Mouse (Mus musculus): ENCODE measurements around the gene Txn2. TPM values are rescaled to one million over a fixed set of nuclear protein-coding genes. Genes with fewer than 3 reads are reported as not detected.

The Txn2 gene
- polyA plus RNA-seq, 1 experiment from 2014 or later: 261 TPM

DNA sequence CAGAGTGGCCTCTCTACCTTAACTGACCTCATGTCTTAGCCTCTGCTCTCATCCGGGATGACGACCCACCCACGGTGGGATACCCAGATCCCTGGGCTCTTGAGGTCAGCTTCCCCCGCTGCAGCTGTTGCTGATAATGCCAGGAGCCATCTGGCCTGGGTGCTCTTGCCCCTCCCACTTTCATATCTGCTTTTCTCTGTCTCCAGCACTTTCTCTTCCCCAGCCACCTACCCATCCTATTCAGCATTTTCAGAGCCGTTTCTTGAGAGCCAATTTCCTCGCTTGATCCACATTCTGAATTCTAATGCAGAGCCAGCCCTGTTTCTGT lies 2.8 kb upstream of the Txn2 start:
- Histone ChIP-seq H3K4me3 (ENCODE audit: low read depth, low read length) (no peak overlapping the region), H3K4me1 (ENCODE audit: insufficient read depth) (peaks cover 46% of the 10 kb centered on the region), H3K27ac (ENCODE audit: low read depth) (peak overlapping the region; percentile 84), H3K36me3 (replicated peaks; ENCODE audit: insufficient read depth, low read length) (peaks cover 7% of the 10 kb centered on the region), H3K4me2 (ENCODE audit: low read depth, low read length) (peak overlapping the region; percentile 81), H3K9ac (replicated peaks) (peak overlapping the region; percentile 46), H3K9me3 (ENCODE audit: low read length) (no peaks in the 10 kb centered on the region), H3K27me3 (ENCODE audit: insufficient read depth, low read length) (no peaks in the 10 kb centered on the region)
- WGBS (ENCODE audit: insufficient replicate concordance): 35% methylated on average over 6 of the region's 6 CpGs
- DNase-seq (peak; percentile 60), ATAC-seq (no peak)
- TF ChIP-seq CTCF (IDR thresholded peaks at IDR 0.05; ENCODE audit: low read depth) (no peak), EP300 (IDR thresholded peaks at IDR 0.05; ENCODE audit: low read depth) (no peak)

DNA sequence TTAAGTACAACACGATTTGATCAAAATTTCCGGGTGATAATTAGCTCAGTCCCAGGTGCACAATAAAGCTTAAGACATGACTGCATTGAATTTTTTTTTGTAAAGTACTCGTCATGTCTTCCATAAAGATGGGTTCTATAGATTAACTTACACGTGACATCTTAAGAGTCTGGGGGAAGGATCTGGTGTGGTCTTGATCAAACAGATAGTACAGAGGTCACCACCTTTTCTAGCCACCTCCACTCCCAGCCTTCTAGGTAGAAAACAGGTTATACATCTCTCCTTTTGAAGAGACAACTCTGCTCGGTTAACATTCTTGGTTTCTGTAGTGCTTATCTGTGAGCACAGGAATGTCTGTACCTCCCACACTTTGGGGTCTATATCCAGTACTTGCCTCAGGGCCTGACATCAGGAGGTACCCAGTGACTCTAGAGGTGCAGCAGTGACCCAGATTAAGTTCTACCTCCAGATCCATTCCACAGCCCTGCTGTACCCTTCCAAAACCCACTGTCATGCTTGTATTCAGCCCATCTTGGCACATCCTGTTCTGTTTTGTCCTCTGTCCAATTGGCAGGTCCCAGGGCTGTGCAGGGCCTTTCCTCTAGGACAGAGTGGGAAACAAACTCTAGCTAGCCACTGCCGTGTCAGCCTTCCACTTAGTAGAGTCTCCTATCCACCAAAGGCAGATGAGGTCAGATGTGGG lies 2.3 kb upstream of the Txn2 start:
- Histone ChIP-seq H3K4me1 (ENCODE audit: insufficient read depth) (peaks cover 46% of the 10 kb centered on the region), H3K9ac (replicated peaks) (peak overlapping the region; percentile 46), H3K27ac (ENCODE audit: low read depth) (peak overlapping the region; percentile 84), H3K36me3 (replicated peaks; ENCODE audit: insufficient read depth, low read length) (peaks cover 10% of the 10 kb centered on the region), H3K9me3 (ENCODE audit: low read length) (no peaks in the 10 kb centered on the region), H3K4me2 (ENCODE audit: low read depth, low read length) (peak overlapping the region; percentile 81), H3K4me3 (ENCODE audit: low read depth, low read length) (no peak overlapping the region), H3K27me3 (ENCODE audit: insufficient read depth, low read length) (no peaks in the 10 kb centered on the region)
- WGBS (ENCODE audit: insufficient replicate concordance): 59% methylated on average over 6 of the region's 6 CpGs
- DNase-seq: no peak
- TF ChIP-seq EP300 (IDR thresholded peaks at IDR 0.05; ENCODE audit: low read depth): no peak
- TF ChIP-seq CTCF (IDR thresholded peaks at IDR 0.05; ENCODE audit: low read depth): no peak
- no peak for ATAC-seq

DNA sequence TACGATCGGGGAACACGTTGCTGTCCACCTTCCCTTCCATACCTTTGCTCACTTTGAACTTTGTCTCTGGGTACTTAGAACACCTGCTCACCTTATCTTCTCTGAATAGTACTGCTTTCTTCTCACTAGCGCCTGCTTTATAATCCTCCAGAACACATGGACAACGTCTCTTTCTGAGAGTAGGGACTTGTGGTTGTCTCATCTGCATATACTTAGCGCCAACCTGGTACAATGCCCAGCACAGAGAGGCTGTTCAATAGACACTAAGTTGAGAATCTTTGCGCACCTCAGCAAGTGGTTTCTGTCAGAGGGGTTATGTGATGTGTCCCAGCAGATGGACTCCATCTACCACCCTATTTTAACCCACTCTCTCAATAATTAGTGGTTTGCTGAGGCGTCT lies 998 bp upstream of the Txn2 start:
- no peaks in the 10 kb centered on the region for H3K27me3 ChIP-seq (ENCODE audit: insufficient read depth, low read length)
- peaks cover 10% of the 10 kb centered on the region for H3K36me3 ChIP-seq (replicated peaks; ENCODE audit: insufficient read depth, low read length)
- peak overlapping the region; percentile 79 for H3K27ac ChIP-seq (ENCODE audit: low read depth)
- H3K4me1 ChIP-seq (ENCODE audit: insufficient read depth): peaks cover 46% of the 10 kb centered on the region
- TF ChIP-seq EP300 (IDR thresholded peaks at IDR 0.05; ENCODE audit: low read depth) (no peak), CTCF (IDR thresholded peaks at IDR 0.05; ENCODE audit: low read depth) (no peak)
- DNase-seq: no peak
- H3K9ac ChIP-seq (replicated peaks): peak overlapping the region; percentile 76
- no peak for ATAC-seq
- whole genome bisulfite sequencing (ENCODE audit: insufficient replicate concordance): 39% methylated on average over 8 of the region's 8 CpGs
- peak overlapping the region; percentile 69 for H3K4me3 ChIP-seq (ENCODE audit: low read depth, low read length)
- H3K4me2 ChIP-seq (ENCODE audit: low read depth, low read length): peak overlapping the region; percentile 81
- H3K9me3 ChIP-seq (ENCODE audit: low read length): no peaks in the 10 kb centered on the region

DNA sequence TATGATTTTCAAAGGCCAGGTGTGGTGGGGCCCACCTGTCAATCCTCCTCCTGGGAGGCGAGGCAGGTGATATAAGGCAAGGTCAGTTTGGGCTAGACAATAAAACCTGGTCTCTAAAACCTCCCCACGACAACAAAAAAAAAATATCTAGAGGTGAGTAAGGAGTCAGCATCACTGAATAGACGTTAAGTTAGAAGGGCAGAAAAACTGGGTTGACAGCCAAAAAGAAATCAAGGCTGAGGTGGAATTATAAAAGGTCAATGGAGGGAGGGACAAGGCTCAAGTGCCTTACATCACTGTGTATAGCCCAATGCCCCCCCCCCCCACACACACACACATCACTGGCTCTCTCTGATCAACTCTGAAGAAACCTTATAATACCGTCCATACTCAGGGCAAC lies 715 bp downstream of the Txn2 start:
- ATAC-seq (no peak), DNase-seq (no peak)
- TF ChIP-seq EP300 (IDR thresholded peaks at IDR 0.05; ENCODE audit: low read depth) (no peak), CTCF (IDR thresholded peaks at IDR 0.05; ENCODE audit: low read depth) (no peak)
- Histone ChIP-seq H3K36me3 (replicated peaks; ENCODE audit: insufficient read depth, low read length) (peaks cover 23% of the 10 kb centered on the region), H3K4me3 (ENCODE audit: low read depth, low read length) (peak overlapping the region; percentile 69), H3K27me3 (ENCODE audit: insufficient read depth, low read length) (no peaks in the 10 kb centered on the region), H3K4me1 (ENCODE audit: insufficient read depth) (peaks cover 46% of the 10 kb centered on the region), H3K9me3 (ENCODE audit: low read length) (no peaks in the 10 kb centered on the region), H3K9ac (replicated peaks) (peak overlapping the region; percentile 76), H3K27ac (ENCODE audit: low read depth) (peak overlapping the region; percentile 94), H3K4me2 (ENCODE audit: low read depth, low read length) (peak overlapping the region; percentile 81)
- WGBS (ENCODE audit: insufficient replicate concordance): 24% methylated on average over 4 of the region's 4 CpGs

DNA sequence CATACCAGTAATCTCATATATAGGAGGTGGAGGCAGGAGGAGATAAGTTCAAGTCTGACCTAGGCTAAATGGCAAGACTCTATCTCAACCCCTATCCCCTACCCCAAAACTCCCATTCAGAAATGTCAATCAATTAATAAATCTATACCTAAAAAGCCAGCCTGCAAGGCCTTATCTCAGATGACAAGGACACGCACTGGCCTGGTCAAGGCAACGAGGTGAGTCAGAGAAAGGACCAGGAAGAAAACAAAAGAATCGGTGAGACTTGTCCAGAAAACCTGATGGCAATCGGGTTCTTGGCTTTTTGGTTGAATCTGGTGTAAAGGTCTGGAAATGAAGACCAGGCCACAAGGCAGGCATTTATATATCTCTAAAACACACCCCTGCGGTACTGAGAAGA lies 1.9 kb downstream of the Txn2 start:
- ATAC-seq (no peak), DNase-seq (no peak)
- Histone ChIP-seq H3K4me3 (ENCODE audit: low read depth, low read length) (no peak overlapping the region), H3K36me3 (replicated peaks; ENCODE audit: insufficient read depth, low read length) (peaks cover 26% of the 10 kb centered on the region), H3K27me3 (ENCODE audit: insufficient read depth, low read length) (no peaks in the 10 kb centered on the region), H3K9ac (replicated peaks) (peak overlapping the region; percentile 76; the same call in 1 of the 2 replicates), H3K9me3 (ENCODE audit: low read length) (no peaks in the 10 kb centered on the region), H3K4me2 (ENCODE audit: low read depth, low read length) (peak overlapping the region; percentile 81; the same call in 1 of the 2 replicates), H3K4me1 (ENCODE audit: insufficient read depth) (peaks cover 47% of the 10 kb centered on the region), H3K27ac (ENCODE audit: low read depth) (no peak overlapping the region)
- 81% methylated on average over 5 of the region's 5 CpGs for WGBS (ENCODE audit: insufficient replicate concordance)
- TF ChIP-seq EP300 (IDR thresholded peaks at IDR 0.05; ENCODE audit: low read depth) (no peak), CTCF (IDR thresholded peaks at IDR 0.05; ENCODE audit: low read depth) (no peak)

DNA sequence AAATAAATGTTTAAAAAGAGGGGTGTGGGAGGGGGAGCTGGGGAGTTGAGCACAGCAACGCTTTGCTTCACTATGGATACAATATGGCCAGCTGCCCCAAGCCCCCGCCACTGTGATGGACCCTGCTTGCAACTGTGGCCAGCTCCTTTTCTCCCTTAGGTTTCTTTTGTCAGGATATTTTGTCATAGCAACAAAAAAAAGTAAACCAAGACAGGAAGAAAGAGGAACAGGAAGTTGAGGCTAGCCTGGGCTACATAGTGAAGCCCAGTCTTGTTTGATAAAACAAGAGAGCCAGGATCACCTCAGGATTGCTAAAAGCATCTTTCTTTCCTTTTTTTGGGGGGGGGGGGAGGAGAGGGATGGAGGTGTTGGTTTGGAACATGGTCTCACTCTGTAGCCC lies 3.6 kb downstream of the Txn2 start:
- H3K4me3 ChIP-seq (ENCODE audit: low read depth, low read length): no peak overlapping the region
- DNase-seq: no peak
- no peaks in the 10 kb centered on the region for H3K9me3 ChIP-seq (ENCODE audit: low read length)
- no peak overlapping the region for H3K27ac ChIP-seq (ENCODE audit: low read depth)
- 95% methylated on average over 2 of the region's 2 CpGs for WGBS (ENCODE audit: insufficient replicate concordance)
- H3K36me3 ChIP-seq (replicated peaks; ENCODE audit: insufficient read depth, low read length): peaks cover 33% of the 10 kb centered on the region
- TF ChIP-seq EP300 (IDR thresholded peaks at IDR 0.05; ENCODE audit: low read depth): no peak
- no peak for TF ChIP-seq CTCF (IDR thresholded peaks at IDR 0.05; ENCODE audit: low read depth)
- no peak overlapping the region for H3K9ac ChIP-seq (replicated peaks)
- peaks cover 43% of the 10 kb centered on the region for H3K4me1 ChIP-seq (ENCODE audit: insufficient read depth)
- ATAC-seq: no peak
- no peak overlapping the region for H3K4me2 ChIP-seq (ENCODE audit: low read depth, low read length)
- no peaks in the 10 kb centered on the region for H3K27me3 ChIP-seq (ENCODE audit: insufficient read depth, low read length)
